Mouse (Mus musculus): ENCODE results near the gene Castor2. TPM values are rescaled to one million over a fixed set of nuclear protein-coding genes. Genes with fewer than 3 reads are reported as not detected.
A peak's percentile ranks its signal among the peaks of the same experiment; 100 is the strongest.

Gene Castor2
- polyA plus RNA-seq, 1 experiment from 2014 or later: 13.2 TPM

DNA sequence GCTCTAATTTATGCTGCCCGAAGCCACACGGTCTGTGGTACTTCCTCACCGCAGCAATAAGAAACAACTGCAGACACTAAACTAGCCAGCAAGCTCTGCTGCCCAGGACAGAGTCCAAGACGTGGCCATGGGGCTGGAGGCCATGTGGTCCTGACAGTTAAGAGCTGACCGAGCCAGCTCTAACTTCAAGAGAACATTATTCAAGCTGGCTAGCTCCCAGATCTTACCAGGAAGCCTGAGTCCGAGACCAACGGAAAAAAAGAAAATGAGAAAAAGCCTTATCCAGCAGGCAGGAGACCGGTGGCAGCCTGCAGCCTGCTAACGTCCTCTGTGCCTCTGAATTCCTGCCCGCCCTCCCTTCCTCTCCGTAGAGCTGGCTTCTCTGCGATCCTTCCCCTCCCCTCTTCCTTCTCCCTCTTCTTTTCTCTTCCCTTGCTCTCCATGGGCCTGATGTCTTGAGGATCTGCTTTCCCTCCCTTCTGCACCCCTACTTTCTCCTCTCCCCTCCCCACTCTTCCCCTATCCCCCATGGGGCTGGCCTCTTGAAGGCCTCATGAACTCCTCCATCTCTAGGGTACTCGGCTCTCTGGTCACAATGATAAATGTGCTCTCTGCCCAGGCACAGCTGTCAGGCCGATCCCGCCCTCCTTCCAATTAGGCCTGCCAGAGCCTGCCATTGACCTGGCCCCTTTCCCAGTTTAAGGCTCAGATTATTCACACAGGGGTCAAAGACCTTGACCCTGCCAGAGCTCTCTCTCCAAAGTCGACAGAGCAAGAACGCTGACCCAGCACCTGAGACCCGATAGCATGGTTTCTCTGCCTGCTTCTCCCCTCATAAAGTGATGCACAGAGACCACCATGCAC lies 18.6 kb upstream of the Castor2 start:
- Histone ChIP-seq H3K9ac (replicated peaks) (no peak overlapping the region), H3K27ac (no peak overlapping the region)

DNA sequence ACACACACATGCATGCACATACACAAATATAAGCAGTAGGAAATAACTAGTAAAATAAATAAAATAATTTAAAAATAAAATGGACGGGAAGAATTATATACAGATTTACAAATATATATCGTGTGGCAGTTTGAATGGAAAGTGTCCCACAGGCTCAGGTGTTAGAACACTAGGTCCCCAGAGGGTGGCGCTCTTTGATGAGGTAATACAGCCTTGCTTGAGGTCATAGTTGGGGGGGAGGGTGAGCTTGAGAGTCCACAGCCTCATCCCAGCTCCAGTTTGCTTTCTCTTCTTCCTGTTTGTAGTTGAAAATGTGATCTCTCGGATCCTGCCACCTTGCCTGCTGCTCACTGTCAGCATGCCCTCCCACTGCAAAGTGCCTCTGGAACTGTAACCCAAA lies 14.3 kb upstream of the Castor2 start:
- 78% methylated on average over 4 of the region's 4 CpGs for WGBS
- Histone ChIP-seq H3K27ac (no peak overlapping the region), H3K9me3 (no peaks in the 10 kb centered on the region), H3K36me3 (no peaks in the 10 kb centered on the region), H3K4me3 (replicated peaks) (no peak overlapping the region), H3K9ac (replicated peaks) (no peak overlapping the region), H3K27me3 (peaks cover 3% of the 10 kb centered on the region), H3K4me1 (replicated peaks) (peaks cover 10% of the 10 kb centered on the region), H3K4me2 (no peak overlapping the region)
- no peak for ATAC-seq (ENCODE audit: insufficient number of reproducible peaks, insufficient read depth, low FRiP score, low TSS enrichment, low read depth)

More for the DNA sequence above, 18.6 kb upstream of the Castor2 start:
- 0 out of 2 replicates have a peak, but pooled peaks have one; percentile 31 for ATAC-seq (ENCODE audit: insufficient number of reproducible peaks, insufficient read depth, low FRiP score, low TSS enrichment, low read depth)
- H3K4me1 ChIP-seq (replicated peaks): peaks cover 10% of the 10 kb centered on the region
- H3K4me2 ChIP-seq: peak overlapping the region; percentile 24
- WGBS: 13% methylated on average over 18 of the region's 18 CpGs
- H3K4me3 ChIP-seq (replicated peaks): no peak overlapping the region
- peaks cover 10% of the 10 kb centered on the region for H3K9me3 ChIP-seq
- H3K36me3 ChIP-seq: no peaks in the 10 kb centered on the region
- H3K27me3 ChIP-seq: peaks cover 7% of the 10 kb centered on the region

DNA sequence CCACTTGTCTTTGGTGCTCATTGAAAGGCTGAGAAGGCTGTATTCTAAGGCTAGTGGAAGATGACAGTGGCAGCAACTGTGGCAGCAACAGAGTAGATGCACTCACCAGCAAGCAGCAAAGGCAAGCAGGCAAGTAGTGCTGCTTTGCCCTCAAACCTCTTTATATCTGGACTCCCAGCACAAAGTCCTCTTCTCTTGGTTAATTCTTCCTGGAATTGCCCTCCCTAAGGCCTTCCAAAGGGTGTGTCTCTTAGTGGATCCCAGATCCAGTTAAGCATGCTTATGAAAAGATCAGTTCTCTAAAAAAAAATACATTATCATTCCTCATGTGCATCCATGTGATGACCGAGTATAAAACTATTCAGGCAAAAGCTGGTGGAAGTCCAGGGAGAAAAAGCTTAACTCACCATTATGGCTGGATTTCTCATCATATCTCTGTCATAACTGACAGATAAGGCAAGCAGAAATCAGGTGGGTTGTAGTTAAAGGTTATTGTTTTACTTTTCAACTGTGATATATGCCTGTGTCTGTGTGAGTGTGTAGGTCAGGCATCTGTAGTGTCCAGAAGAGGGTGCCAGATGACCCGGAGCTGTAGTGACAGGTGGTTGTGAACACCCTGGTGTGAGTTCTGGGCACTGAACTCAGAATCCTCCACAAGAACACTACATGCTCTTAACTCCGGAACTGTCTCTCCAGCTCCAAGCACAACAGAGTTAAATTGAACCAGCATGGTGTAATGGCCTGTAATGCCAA lies 13.4 kb upstream of the Castor2 start:
- Histone ChIP-seq H3K36me3 (no peaks in the 10 kb centered on the region), H3K9me3 (no peaks in the 10 kb centered on the region), H3K9ac (replicated peaks) (no peak overlapping the region), H3K27me3 (peaks cover under 1% of the 10 kb centered on the region), H3K27ac (no peak overlapping the region), H3K4me3 (replicated peaks) (no peak overlapping the region), H3K4me2 (no peak overlapping the region), H3K4me1 (replicated peaks) (peaks cover 3% of the 10 kb centered on the region)
- whole genome bisulfite sequencing: 85% methylated on average over 3 of the region's 3 CpGs
- no peak for ATAC-seq (ENCODE audit: insufficient number of reproducible peaks, insufficient read depth, low FRiP score, low TSS enrichment, low read depth)

DNA sequence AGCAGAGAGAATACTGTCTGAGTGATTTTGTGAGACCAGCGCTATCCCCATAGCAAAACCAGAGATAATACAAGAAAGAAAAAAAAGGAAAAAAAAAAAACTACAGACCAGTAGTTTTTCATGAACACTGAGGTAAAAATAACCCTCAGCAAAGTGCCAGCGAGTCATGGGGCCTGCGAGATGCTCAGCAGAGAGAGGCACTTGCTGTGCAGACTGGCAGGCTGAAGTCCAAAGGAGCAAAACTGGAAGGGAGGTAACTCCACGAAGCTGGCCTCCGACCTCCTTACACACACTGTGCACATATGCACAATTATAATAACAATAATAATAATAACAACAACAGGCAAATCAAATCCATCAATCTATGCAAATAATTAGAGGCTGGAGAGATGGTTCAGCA lies 12.3 kb upstream of the Castor2 start:
- H3K9me3 ChIP-seq: peaks cover 3% of the 10 kb centered on the region; the same call in 1 of the 2 replicates
- 85% methylated on average over 5 of the region's 5 CpGs for WGBS
- no peaks in the 10 kb centered on the region; the same call in 1 of the 2 replicates for H3K27me3 ChIP-seq
- no peak overlapping the region for H3K27ac ChIP-seq
- H3K4me1 ChIP-seq (replicated peaks): no peaks in the 10 kb centered on the region
- no peak overlapping the region for H3K4me3 ChIP-seq (replicated peaks)
- ATAC-seq (ENCODE audit: insufficient number of reproducible peaks, insufficient read depth, low FRiP score, low TSS enrichment, low read depth): no peak
- H3K9ac ChIP-seq (replicated peaks): no peak overlapping the region
- no peaks in the 10 kb centered on the region for H3K36me3 ChIP-seq
- no peak overlapping the region for H3K4me2 ChIP-seq

DNA sequence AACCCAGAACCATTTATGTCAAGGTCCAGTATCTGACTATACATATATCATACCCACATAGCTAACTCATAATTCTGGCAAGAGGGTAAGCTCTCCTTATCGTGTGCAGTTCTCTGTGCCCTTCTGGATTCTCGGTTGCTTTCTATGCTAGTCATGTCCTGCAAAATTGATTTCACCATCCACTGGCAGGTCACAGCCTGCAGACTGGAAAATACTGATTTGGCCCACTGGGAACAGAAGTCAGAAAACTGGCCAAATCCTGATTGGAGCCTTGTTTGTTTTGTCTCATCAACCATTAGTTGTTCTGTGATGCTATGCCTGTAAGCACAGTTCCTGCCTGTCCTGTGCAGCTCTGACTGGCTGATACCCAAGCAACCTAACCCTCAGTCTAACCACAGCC lies 3.7 kb upstream of the Castor2 start:
- Histone ChIP-seq H3K9ac (replicated peaks) (no peak overlapping the region), H3K27ac (no peak overlapping the region), H3K9me3 (peaks cover 3% of the 10 kb centered on the region; the same call in 1 of the 2 replicates), H3K36me3 (no peaks in the 10 kb centered on the region), H3K4me3 (replicated peaks) (no peak overlapping the region), H3K27me3 (no peaks in the 10 kb centered on the region), H3K4me2 (no peak overlapping the region), H3K4me1 (replicated peaks) (peaks cover 12% of the 10 kb centered on the region)
- no peak for ATAC-seq (ENCODE audit: insufficient number of reproducible peaks, insufficient read depth, low FRiP score, low TSS enrichment, low read depth)
- 89% methylated on average over 2 of the region's 2 CpGs for WGBS

DNA sequence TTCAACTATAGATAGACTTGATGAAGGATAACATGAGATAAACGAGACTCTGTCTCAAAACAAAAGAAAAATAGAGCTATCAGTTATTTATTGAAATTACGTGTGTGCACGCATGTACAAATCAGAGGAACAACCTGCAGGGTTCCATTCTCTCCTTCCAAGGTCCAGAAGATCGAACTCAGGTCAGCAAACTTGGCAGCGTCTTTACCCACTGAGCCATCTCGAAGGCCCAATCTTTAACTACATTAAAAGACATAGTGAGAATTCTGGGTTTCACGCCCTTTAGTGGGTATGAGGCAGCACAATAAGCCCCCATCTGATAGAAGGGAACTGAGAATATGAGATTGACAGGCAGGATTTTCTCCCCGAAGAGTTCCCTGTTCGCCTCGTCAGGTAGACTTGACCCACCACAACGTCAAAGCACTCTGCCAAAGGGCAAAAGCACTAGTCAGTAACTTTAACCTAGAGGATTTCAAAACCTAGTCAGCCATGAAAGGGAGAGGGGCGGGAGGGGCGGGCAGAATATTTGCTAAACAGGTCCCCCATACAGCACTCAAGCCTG lies 1.1 kb upstream of the Castor2 start:
- H3K27ac ChIP-seq: no peak overlapping the region
- no peaks in the 10 kb centered on the region for H3K36me3 ChIP-seq
- peaks cover 32% of the 10 kb centered on the region for H3K4me1 ChIP-seq (replicated peaks)
- H3K4me3 ChIP-seq (replicated peaks): peak overlapping the region; percentile 78
- H3K4me2 ChIP-seq: peak overlapping the region; percentile 94
- no peak for ATAC-seq (ENCODE audit: insufficient number of reproducible peaks, insufficient read depth, low FRiP score, low TSS enrichment, low read depth)
- H3K9ac ChIP-seq (replicated peaks): peak overlapping the region; percentile 76
- no peaks in the 10 kb centered on the region for H3K9me3 ChIP-seq
- 48% methylated on average over 13 of the region's 13 CpGs for WGBS
- H3K27me3 ChIP-seq: no peaks in the 10 kb centered on the region

DNA sequence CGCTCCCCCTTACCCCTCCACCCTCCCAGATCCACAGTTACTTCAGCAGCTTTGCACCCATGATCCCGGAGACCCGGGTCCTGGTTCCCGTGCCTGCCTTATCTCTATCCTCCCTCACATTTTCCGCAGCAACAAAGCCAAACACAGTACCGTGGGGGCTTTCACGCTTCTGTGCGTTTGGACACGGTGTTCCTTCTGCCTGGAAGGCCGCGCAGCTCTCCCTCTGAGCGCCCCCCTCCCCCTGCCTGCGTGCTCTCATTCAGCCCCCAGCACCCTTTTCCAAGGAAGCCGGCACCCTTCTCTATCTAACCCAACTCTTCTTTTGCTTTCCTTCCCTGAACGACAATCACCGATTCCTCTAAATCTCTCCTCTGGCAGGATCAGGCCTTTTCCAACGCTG lies 535 bp upstream of the Castor2 start:
- Histone ChIP-seq H3K27me3 (no peaks in the 10 kb centered on the region), H3K4me1 (replicated peaks) (peaks cover 32% of the 10 kb centered on the region), H3K4me2 (peak overlapping the region; percentile 94), H3K9ac (replicated peaks) (peak overlapping the region; percentile 76), H3K27ac (0 out of 2 replicates have a peak overlapping the region, but pooled peaks have one; percentile 35), H3K4me3 (replicated peaks) (peak overlapping the region; percentile 78), H3K9me3 (no peaks in the 10 kb centered on the region), H3K36me3 (no peaks in the 10 kb centered on the region)
- ATAC-seq (ENCODE audit: insufficient number of reproducible peaks, insufficient read depth, low FRiP score, low TSS enrichment, low read depth): 0 out of 2 replicates have a peak, but pooled peaks have one; percentile 7
- 1% methylated on average over 17 of the region's 17 CpGs for WGBS

DNA sequence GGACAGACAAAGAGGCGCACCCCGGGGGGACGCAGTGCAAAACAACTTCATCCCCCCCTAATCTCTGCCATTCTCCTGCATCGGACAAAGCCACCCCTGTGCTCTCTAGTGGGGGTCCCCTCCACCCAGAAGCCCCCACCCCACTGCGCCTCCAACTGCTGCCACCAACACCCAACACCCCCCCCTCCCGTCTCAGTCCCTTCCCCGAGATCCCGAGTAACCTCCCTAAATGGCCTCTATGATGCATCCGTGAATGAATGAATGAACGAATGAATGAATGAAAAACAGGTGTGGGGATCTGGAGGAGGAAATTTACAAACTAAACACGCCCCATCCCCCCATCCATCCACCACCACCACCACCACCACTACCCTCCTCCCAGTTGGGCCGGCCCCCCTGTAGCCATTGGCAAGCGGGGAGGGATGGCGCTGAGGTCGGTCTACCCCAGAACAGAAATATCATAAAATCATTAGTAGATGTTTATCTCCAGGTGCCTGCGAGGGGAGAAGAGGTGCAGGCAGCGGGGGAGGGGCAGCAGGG lies 791 bp downstream of the Castor2 start:
- Histone ChIP-seq H3K27ac (no peak overlapping the region), H3K36me3 (peaks cover 1% of the 10 kb centered on the region), H3K9me3 (no peaks in the 10 kb centered on the region), H3K27me3 (no peaks in the 10 kb centered on the region), H3K4me3 (replicated peaks) (peak overlapping the region; percentile 78), H3K4me2 (peak overlapping the region; percentile 94), H3K9ac (replicated peaks) (peak overlapping the region; percentile 76), H3K4me1 (replicated peaks) (peaks cover 32% of the 10 kb centered on the region)
- WGBS: 1% methylated on average over 17 of the region's 17 CpGs
- no peak for ATAC-seq (ENCODE audit: insufficient number of reproducible peaks, insufficient read depth, low FRiP score, low TSS enrichment, low read depth)

DNA sequence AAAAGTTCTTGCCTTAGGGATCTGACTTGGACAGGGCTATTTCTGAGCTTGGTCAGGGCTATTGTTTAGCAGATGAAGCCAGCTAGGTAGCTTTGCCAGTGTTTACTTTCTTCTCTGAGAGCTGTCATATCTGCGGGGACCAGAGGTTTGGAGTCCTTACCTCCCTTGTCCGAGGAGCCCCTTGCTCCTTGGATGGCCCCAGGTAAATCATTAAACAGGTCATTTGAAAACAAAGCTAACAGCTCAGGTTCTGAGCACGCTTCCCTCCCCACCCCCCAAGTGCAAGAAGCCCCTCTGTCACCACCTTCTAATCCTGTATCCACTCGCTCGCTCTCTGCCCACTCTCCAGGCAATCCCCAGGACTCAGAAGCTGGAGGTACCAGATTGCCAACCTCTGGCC lies 1.8 kb downstream of the Castor2 start:
- Histone ChIP-seq H3K4me2 (peak overlapping the region; percentile 94), H3K9me3 (0 out of 2 replicates have a peak, but pooled peaks cover 3% of the 10 kb centered on the region), H3K36me3 (peaks cover 11% of the 10 kb centered on the region), H3K4me3 (replicated peaks) (no peak overlapping the region), H3K9ac (replicated peaks) (0 out of 2 replicates have a peak overlapping the region, but pooled peaks have one; percentile 3), H3K27me3 (no peaks in the 10 kb centered on the region), H3K27ac (peak overlapping the region; percentile 31; the same call in 1 of the 2 replicates), H3K4me1 (replicated peaks) (peaks cover 32% of the 10 kb centered on the region)
- no peak for ATAC-seq (ENCODE audit: insufficient number of reproducible peaks, insufficient read depth, low FRiP score, low TSS enrichment, low read depth)
- 58% methylated on average over 5 of the region's 5 CpGs for WGBS

DNA sequence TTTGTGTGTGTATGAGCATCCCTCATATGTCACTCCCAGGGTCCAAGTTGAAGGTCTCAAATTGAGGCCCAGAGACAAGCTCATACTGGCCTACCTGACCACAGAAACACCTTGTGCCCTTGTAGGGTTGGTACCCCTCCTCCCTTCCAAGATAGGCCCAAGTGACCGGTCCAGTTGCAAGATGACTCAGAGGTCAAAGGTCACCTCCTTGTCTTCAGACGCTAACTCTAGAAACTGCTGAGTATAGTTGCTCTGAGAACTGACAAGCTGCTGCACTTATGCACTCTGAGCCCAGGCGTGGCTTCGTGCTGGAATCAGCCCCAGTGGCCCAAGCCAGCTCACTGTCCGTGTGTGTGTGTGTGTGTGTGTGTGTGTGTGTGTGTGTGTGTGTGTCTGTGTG lies 2.4 kb downstream of the Castor2 start:
- no peak overlapping the region; the same call in 1 of the 2 replicates for H3K4me3 ChIP-seq (replicated peaks)
- 35% methylated on average over 5 of the region's 5 CpGs for WGBS
- no peaks in the 10 kb centered on the region for H3K27me3 ChIP-seq
- H3K27ac ChIP-seq: no peak overlapping the region
- peaks cover 32% of the 10 kb centered on the region for H3K4me1 ChIP-seq (replicated peaks)
- H3K4me2 ChIP-seq: peak overlapping the region; percentile 94
- H3K36me3 ChIP-seq: peaks cover 17% of the 10 kb centered on the region
- no peak for ATAC-seq (ENCODE audit: insufficient number of reproducible peaks, insufficient read depth, low FRiP score, low TSS enrichment, low read depth)
- H3K9ac ChIP-seq (replicated peaks): 0 out of 2 replicates have a peak overlapping the region, but pooled peaks have one; percentile 3
- 0 out of 2 replicates have a peak, but pooled peaks cover 4% of the 10 kb centered on the region for H3K9me3 ChIP-seq
